Mouse (Mus musculus): ENCODE measurements around the gene Gm26897. TPM values are rescaled to one million over a fixed set of nuclear protein-coding genes. Genes with fewer than 3 reads are reported as not detected.

Gm26897 gene
- polyA plus RNA-seq (2017; shearing (Covaris generic)): not detected

GRCm38 (mm10) chr5:111733851-111734250, at the start of gene Gm26897:
Gm26897 (plus strand) TSS chr5:111733924.

